Mouse (Mus musculus): ENCODE measurements at regions not wholly inside any gene's neighbourhood (a gene's known extent, or its start where the extent isn't known, plus 50 kb on each side); places are given as distances from the start of the nearest gene placed in this dataset.
A peak's percentile ranks its signal among the peaks of the same experiment; 100 is the strongest.

DNA sequence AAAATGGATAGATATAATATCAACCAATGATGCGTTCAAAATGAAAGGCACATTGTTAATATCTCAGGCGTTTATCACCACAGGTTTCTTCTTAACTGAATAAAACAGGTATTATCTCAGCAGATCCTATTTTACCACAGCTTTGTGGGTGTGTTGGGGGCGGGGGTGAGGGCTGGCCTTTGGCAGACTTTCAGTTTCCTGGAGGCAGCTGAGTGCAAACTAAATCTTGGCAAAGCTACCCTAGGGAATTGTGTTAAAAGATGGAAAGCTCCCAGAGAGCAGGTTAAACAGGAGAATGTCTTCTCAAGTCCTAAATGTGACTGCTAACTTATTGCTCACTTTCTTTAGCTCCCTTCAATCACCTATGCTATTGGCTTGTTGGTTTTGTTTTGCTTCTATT, 223.8 kb downstream of the Kdm4c start:
- Histone ChIP-seq H3K4me1 (peaks cover 6% of the 10 kb centered on the region; the same call in 1 of the 2 replicates), H3K9me3 (no peaks in the 10 kb centered on the region), H3K9ac (no peak overlapping the region), H3K27me3 (replicated peaks) (no peaks in the 10 kb centered on the region), H3K36me3 (replicated peaks) (no peaks in the 10 kb centered on the region), H3K4me3 (no peak overlapping the region), H3K4me2 (no peak overlapping the region), H3K27ac (no peak overlapping the region)
- ATAC-seq (replicated peaks), result no peak
- 56% methylated on average over 3 of the region's 3 CpGs for WGBS

DNA sequence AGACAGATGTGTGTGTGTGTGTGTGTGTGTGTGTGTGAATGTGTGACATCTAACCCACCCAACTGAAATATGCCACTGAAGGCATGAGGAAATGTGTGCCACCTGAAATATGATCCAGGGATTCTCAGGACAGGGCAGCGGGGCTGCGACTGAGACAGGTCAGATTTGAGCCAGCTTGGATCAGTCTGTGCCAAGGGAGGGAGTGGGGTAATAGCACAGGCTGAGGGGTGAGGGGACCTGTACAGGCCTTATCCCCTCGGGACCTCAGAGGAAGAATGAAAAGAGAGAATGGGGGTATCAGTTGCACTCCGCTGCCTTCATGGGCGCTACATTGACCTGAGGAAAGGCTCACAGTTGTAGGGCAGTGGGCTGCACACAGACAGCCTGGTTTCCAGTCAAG, 270.2 kb downstream of the Kdm4c start:
- no peak overlapping the region for H3K4me3 ChIP-seq
- ATAC-seq (replicated peaks), result no peak
- H3K9me3 ChIP-seq, result no peaks in the 10 kb centered on the region
- H3K36me3 ChIP-seq (replicated peaks), result no peaks in the 10 kb centered on the region
- no peaks in the 10 kb centered on the region for H3K27me3 ChIP-seq (replicated peaks)
- H3K4me2 ChIP-seq, result no peak overlapping the region
- WGBS, result 84% methylated on average over 5 of the region's 5 CpGs
- no peak overlapping the region for H3K9ac ChIP-seq
- H3K4me1 ChIP-seq, result no peaks in the 10 kb centered on the region
- no peak overlapping the region for H3K27ac ChIP-seq

DNA sequence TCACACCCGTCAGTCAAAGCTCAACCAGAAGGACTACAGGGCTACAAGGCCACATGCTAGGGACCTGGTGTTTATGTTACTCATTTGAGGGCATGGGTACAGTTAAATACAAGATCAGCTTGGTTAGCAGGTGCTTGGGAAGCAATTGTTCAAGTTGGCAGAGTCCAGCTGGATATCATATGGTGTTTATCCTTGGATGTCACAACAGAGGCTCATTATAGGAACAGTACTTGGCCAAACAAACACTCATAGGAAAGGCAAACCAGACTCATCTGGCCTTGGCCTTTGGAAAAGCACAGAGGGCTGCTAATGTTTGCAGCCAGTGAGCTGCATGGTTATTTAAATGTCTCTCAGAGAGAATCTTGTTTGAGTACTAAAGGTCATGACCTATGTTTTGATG, 311.6 kb downstream of the Kdm4c start:
- H3K4me1 ChIP-seq, result no peaks in the 10 kb centered on the region
- H3K4me2 ChIP-seq, result no peak overlapping the region
- no peaks in the 10 kb centered on the region for H3K9me3 ChIP-seq
- no peak overlapping the region for H3K9ac ChIP-seq
- no peak overlapping the region for H3K4me3 ChIP-seq
- ATAC-seq (replicated peaks), result no peak
- H3K27ac ChIP-seq, result no peak overlapping the region
- no peaks in the 10 kb centered on the region for H3K27me3 ChIP-seq (replicated peaks)
- 84% methylated on average over 1 of the region's 1 CpGs for WGBS
- no peaks in the 10 kb centered on the region for H3K36me3 ChIP-seq (replicated peaks)

DNA sequence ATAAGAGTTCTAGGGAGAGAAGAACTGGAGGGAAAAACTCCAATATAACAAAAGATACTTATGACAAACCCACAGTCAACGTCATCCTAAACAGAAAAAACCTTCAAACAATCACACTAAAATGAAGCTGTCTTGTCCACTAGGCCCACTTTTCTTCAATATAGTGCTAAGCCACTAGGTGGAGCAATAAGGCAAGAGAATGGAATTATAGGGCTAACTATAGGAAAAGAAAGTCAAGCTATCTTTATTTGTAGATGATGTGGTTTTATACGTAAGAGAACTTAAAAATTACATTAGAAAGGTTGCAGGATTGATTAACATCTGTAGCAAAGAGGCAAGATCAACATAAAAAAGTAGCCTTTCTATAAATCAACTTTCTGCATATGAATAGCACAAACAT, 321.3 kb downstream of the Kdm4c start:
- no peaks in the 10 kb centered on the region for H3K36me3 ChIP-seq (replicated peaks)
- no peak overlapping the region for H3K27ac ChIP-seq
- H3K27me3 ChIP-seq (replicated peaks), result no peaks in the 10 kb centered on the region
- no peak overlapping the region for H3K4me3 ChIP-seq
- 16% methylated on average over 2 of the region's 2 CpGs for WGBS
- H3K4me2 ChIP-seq, result no peak overlapping the region
- no peaks in the 10 kb centered on the region for H3K4me1 ChIP-seq
- H3K9me3 ChIP-seq, result no peaks in the 10 kb centered on the region
- ATAC-seq (replicated peaks), result peak; percentile 65; the same call in 1 of the 2 replicates
- H3K9ac ChIP-seq, result no peak overlapping the region

DNA sequence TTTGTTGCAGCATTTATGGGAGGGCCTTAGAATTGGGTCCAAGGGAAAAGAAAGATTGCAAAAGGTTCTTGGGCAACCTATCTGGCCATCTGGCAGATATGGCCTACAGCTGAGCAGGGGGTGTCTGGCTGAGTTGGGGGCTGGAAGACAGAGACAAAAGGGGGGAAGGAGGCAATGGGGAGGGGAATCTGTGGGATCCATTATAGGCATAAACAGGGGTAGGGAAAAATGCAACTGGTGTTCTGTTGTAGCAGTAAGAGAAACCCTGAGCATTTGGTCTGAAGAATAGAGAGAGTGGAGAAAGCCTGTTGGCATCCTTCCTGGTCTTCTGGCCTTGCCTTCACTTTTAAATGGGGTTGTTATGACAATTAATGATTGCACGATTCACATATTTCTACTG, 344.1 kb downstream of the Kdm4c start:
- Histone ChIP-seq H3K27me3 (replicated peaks) (no peaks in the 10 kb centered on the region), H3K4me1 (no peaks in the 10 kb centered on the region), H3K36me3 (replicated peaks) (no peaks in the 10 kb centered on the region), H3K27ac (no peak overlapping the region), H3K4me2 (no peak overlapping the region), H3K4me3 (no peak overlapping the region), H3K9ac (no peak overlapping the region), H3K9me3 (no peaks in the 10 kb centered on the region)
- WGBS, result 95% methylated on average over 1 of the region's 1 CpGs
- no peak for ATAC-seq (replicated peaks)

DNA sequence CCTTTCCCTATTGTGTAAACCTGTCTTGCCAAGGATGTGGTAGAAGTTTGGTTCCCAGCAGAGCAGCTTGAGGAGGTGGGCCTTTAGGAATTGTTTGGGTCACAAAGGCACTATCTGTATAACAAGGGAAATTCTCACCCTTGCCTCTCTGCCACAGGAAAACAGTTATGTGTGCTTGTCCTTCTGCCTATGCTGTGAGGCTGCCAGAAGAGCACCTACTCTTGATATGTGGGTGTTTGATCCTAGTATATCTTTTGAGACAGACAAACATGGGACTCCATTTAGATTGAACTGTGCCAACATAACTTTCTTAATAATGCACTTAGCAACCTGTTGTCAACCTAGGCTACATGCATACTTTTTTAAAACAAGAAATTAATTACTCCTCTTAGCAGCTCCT, 344.8 kb downstream of the Kdm4c start:
- no peak overlapping the region for H3K9ac ChIP-seq
- H3K4me2 ChIP-seq, result no peak overlapping the region
- H3K36me3 ChIP-seq (replicated peaks), result no peaks in the 10 kb centered on the region
- H3K9me3 ChIP-seq, result no peaks in the 10 kb centered on the region
- no peak overlapping the region for H3K27ac ChIP-seq
- ATAC-seq (replicated peaks), result no peak
- no peaks in the 10 kb centered on the region for H3K27me3 ChIP-seq (replicated peaks)
- H3K4me3 ChIP-seq, result no peak overlapping the region
- H3K4me1 ChIP-seq, result no peaks in the 10 kb centered on the region

DNA sequence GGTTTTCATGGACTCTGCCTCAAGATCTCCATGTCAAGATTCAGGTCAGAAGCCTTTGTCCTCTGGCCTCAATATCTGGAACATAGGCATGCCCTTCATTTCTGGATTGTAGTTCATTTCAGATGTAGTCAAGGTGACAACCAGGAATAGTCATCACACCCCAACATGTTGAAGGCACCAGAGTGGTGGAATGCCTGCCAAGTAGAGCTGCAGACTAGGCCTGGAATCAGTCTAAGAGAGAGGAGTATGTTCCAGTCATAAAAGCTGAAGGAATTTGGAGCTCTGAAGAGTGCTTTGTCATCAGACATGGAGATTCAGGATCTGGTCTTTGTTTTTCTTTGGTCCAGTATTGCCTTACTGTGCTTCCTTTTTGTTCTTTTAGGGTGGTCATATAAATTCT, 346.5 kb downstream of the Kdm4c start:
- Histone ChIP-seq H3K27me3 (replicated peaks) (no peaks in the 10 kb centered on the region), H3K4me1 (no peaks in the 10 kb centered on the region), H3K4me2 (no peak overlapping the region), H3K4me3 (no peak overlapping the region), H3K27ac (no peak overlapping the region), H3K9me3 (no peaks in the 10 kb centered on the region), H3K9ac (no peak overlapping the region), H3K36me3 (replicated peaks) (no peaks in the 10 kb centered on the region)
- ATAC-seq (replicated peaks), result no peak

DNA sequence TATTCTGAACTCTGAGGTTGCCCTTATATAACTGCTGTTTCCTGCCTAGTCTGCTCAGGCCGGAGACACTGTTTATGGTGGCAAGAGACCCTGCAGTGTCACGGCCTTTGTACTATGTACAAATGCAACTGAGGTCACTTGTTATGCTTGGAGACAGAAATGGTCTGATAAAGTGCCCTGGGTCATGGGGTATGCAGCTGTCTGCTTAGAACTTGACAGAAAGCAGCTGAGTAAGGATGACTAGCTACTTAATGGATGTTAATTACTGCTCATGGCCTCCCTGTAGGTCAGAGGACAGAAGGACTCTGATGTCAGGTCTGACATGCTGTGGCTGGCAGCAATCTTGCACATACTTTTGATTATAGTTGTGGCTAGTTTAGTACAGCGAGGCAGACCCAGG, 370.7 kb downstream of the Kdm4c start:
- H3K27me3 ChIP-seq (replicated peaks), result no peaks in the 10 kb centered on the region
- H3K27ac ChIP-seq, result no peak overlapping the region
- H3K4me3 ChIP-seq, result no peak overlapping the region
- H3K9me3 ChIP-seq, result no peaks in the 10 kb centered on the region
- H3K9ac ChIP-seq, result no peak overlapping the region
- 80% methylated on average over 3 of the region's 3 CpGs for WGBS
- no peaks in the 10 kb centered on the region for H3K36me3 ChIP-seq (replicated peaks)
- no peak overlapping the region for H3K4me2 ChIP-seq
- H3K4me1 ChIP-seq, result no peaks in the 10 kb centered on the region
- ATAC-seq (replicated peaks), result no peak

Measured in midbrain, embryonic 15.5 days (tissue).